Mouse (Mus musculus): ENCODE measurements around the gene Ttyh2. TPM values are rescaled to one million over a fixed set of nuclear protein-coding genes. Genes with fewer than 3 reads are reported as not detected.

Gene Ttyh2
- polyA plus RNA-seq, 1 experiment from 2014 or later, result 7.1 TPM

GRCm38 (mm10) chr11:114686221-114686959 is 11.2 kb downstream of the Ttyh2 start:
- Histone ChIP-seq H3K4me3 (ENCODE audit: low read depth, low read length) (no peak overlapping the region), H3K9me3 (ENCODE audit: control insufficient read depth, low read length) (no peaks in the 10 kb centered on the region), H3K27me3 (replicated peaks; ENCODE audit: control insufficient read depth, insufficient read depth, low read length) (no peaks in the 10 kb centered on the region), H3K4me2 (no peak overlapping the region), H3K9ac (ENCODE audit: low read depth, low read length) (no peak overlapping the region), H3K27ac (ENCODE audit: low read depth, low read length) (no peak overlapping the region), H3K36me3 (ENCODE audit: control insufficient read depth, insufficient read depth, low read length) (no peaks in the 10 kb centered on the region), H3K4me1 (replicated peaks; ENCODE audit: control insufficient read depth, insufficient read depth, low read length) (peaks cover 4% of the 10 kb centered on the region; the same call in 1 of the 2 replicates)
- no peak for ATAC-seq (replicated peaks; ENCODE audit: low FRiP score)
- WGBS, result 82% methylated on average over 16 of the region's 16 CpGs
- DNase-seq (ENCODE audit: low spot score), result no peak

- WGBS, result 63% methylated on average over 10 of the region's 10 CpGs
- no peaks in the 10 kb centered on the region for H3K36me3 ChIP-seq (ENCODE audit: control insufficient read depth, insufficient read depth, low read length)
- H3K4me1 ChIP-seq (replicated peaks; ENCODE audit: control insufficient read depth, insufficient read depth, low read length), result peaks cover 3% of the 10 kb centered on the region
- H3K27ac ChIP-seq (ENCODE audit: low read depth, low read length), result no peak overlapping the region
- DNase-seq (ENCODE audit: low spot score) (no peak), ATAC-seq (replicated peaks; ENCODE audit: low FRiP score) (no peak)
- no peak overlapping the region for H3K9ac ChIP-seq (ENCODE audit: low read depth, low read length)
- H3K4me2 ChIP-seq, result no peak overlapping the region
- H3K27me3 ChIP-seq (replicated peaks; ENCODE audit: control insufficient read depth, insufficient read depth, low read length), result no peaks in the 10 kb centered on the region
- H3K9me3 ChIP-seq (ENCODE audit: control insufficient read depth, low read length), result no peaks in the 10 kb centered on the region
- H3K4me3 ChIP-seq (ENCODE audit: low read depth, low read length), result no peak overlapping the region
These were observed 12.4 kb downstream of the Ttyh2 start for GRCm38 (mm10) chr11:114687574-114688188.

- Histone ChIP-seq H3K4me3 (ENCODE audit: low read depth, low read length) (no peak overlapping the region), H3K4me1 (replicated peaks; ENCODE audit: control insufficient read depth, insufficient read depth, low read length) (peaks cover 3% of the 10 kb centered on the region), H3K36me3 (ENCODE audit: control insufficient read depth, insufficient read depth, low read length) (no peaks in the 10 kb centered on the region), H3K4me2 (no peak overlapping the region), H3K27ac (ENCODE audit: low read depth, low read length) (no peak overlapping the region), H3K9ac (ENCODE audit: low read depth, low read length) (no peak overlapping the region), H3K9me3 (ENCODE audit: control insufficient read depth, low read length) (no peaks in the 10 kb centered on the region), H3K27me3 (replicated peaks; ENCODE audit: control insufficient read depth, insufficient read depth, low read length) (no peaks in the 10 kb centered on the region)
- no peak for DNase-seq (ENCODE audit: low spot score)
- 89% methylated on average over 2 of the region's 3 CpGs for WGBS
- ATAC-seq (replicated peaks; ENCODE audit: low FRiP score), result no peak
These were observed 13.5 kb downstream of the Ttyh2 start for GRCm38 (mm10) chr11:114688729-114689128.

- H3K36me3 ChIP-seq (ENCODE audit: control insufficient read depth, insufficient read depth, low read length), result no peaks in the 10 kb centered on the region
- H3K27me3 ChIP-seq (replicated peaks; ENCODE audit: control insufficient read depth, insufficient read depth, low read length), result no peaks in the 10 kb centered on the region
- ATAC-seq (replicated peaks; ENCODE audit: low FRiP score), result no peak
- no peak overlapping the region for H3K4me2 ChIP-seq
- peaks cover 3% of the 10 kb centered on the region for H3K4me1 ChIP-seq (replicated peaks; ENCODE audit: control insufficient read depth, insufficient read depth, low read length)
- no peak overlapping the region for H3K9ac ChIP-seq (ENCODE audit: low read depth, low read length)
- H3K9me3 ChIP-seq (ENCODE audit: control insufficient read depth, low read length), result no peaks in the 10 kb centered on the region
- H3K27ac ChIP-seq (ENCODE audit: low read depth, low read length), result no peak overlapping the region
- no peak for DNase-seq (ENCODE audit: low spot score)
- WGBS, result 91% methylated on average over 15 of the region's 15 CpGs
- H3K4me3 ChIP-seq (ENCODE audit: low read depth, low read length), result no peak overlapping the region
These were observed 15.0 kb downstream of the Ttyh2 start for GRCm38 (mm10) chr11:114690192-114690591.

GRCm38 (mm10) chr11:114691454-114692182 is 16.4 kb downstream of the Ttyh2 start:
- H3K4me2 ChIP-seq, result no peak overlapping the region
- H3K36me3 ChIP-seq (ENCODE audit: control insufficient read depth, insufficient read depth, low read length), result no peaks in the 10 kb centered on the region
- no peak overlapping the region; the same call in 1 of the 2 replicates for H3K27ac ChIP-seq (ENCODE audit: low read depth, low read length)
- H3K4me1 ChIP-seq (replicated peaks; ENCODE audit: control insufficient read depth, insufficient read depth, low read length), result peaks cover 3% of the 10 kb centered on the region
- H3K9me3 ChIP-seq (ENCODE audit: control insufficient read depth, low read length), result no peaks in the 10 kb centered on the region
- no peak overlapping the region for H3K4me3 ChIP-seq (ENCODE audit: low read depth, low read length)
- DNase-seq (ENCODE audit: low spot score) (no peak), ATAC-seq (replicated peaks; ENCODE audit: low FRiP score) (peak; percentile 34; the same call in 1 of the 2 replicates)
- 67% methylated on average over 6 of the region's 6 CpGs for WGBS
- no peaks in the 10 kb centered on the region for H3K27me3 ChIP-seq (replicated peaks; ENCODE audit: control insufficient read depth, insufficient read depth, low read length)
- no peak overlapping the region for H3K9ac ChIP-seq (ENCODE audit: low read depth, low read length)

GRCm38 (mm10) chr11:114692601-114693000 is 17.4 kb downstream of the Ttyh2 start:
- H3K4me1 ChIP-seq (replicated peaks; ENCODE audit: control insufficient read depth, insufficient read depth, low read length), result peaks cover 3% of the 10 kb centered on the region
- no peak overlapping the region for H3K4me2 ChIP-seq
- DNase-seq (ENCODE audit: low spot score) (no peak), ATAC-seq (replicated peaks; ENCODE audit: low FRiP score) (no peak)
- no peaks in the 10 kb centered on the region for H3K9me3 ChIP-seq (ENCODE audit: control insufficient read depth, low read length)
- H3K27me3 ChIP-seq (replicated peaks; ENCODE audit: control insufficient read depth, insufficient read depth, low read length), result no peaks in the 10 kb centered on the region
- no peak overlapping the region for H3K4me3 ChIP-seq (ENCODE audit: low read depth, low read length)
- H3K9ac ChIP-seq (ENCODE audit: low read depth, low read length), result no peak overlapping the region
- H3K36me3 ChIP-seq (ENCODE audit: control insufficient read depth, insufficient read depth, low read length), result no peaks in the 10 kb centered on the region
- WGBS, result 52% methylated on average over 7 of the region's 7 CpGs
- H3K27ac ChIP-seq (ENCODE audit: low read depth, low read length), result no peak overlapping the region

- no peaks in the 10 kb centered on the region for H3K9me3 ChIP-seq (ENCODE audit: control insufficient read depth, low read length)
- H3K36me3 ChIP-seq (ENCODE audit: control insufficient read depth, insufficient read depth, low read length), result no peaks in the 10 kb centered on the region
- no peak overlapping the region for H3K9ac ChIP-seq (ENCODE audit: low read depth, low read length)
- no peak overlapping the region for H3K27ac ChIP-seq (ENCODE audit: low read depth, low read length)
- 83% methylated on average over 6 of the region's 6 CpGs for WGBS
- peaks cover 3% of the 10 kb centered on the region for H3K4me1 ChIP-seq (replicated peaks; ENCODE audit: control insufficient read depth, insufficient read depth, low read length)
- H3K27me3 ChIP-seq (replicated peaks; ENCODE audit: control insufficient read depth, insufficient read depth, low read length), result no peaks in the 10 kb centered on the region
- H3K4me2 ChIP-seq, result no peak overlapping the region
- ATAC-seq (replicated peaks; ENCODE audit: low FRiP score) (no peak), DNase-seq (ENCODE audit: low spot score) (no peak)
- H3K4me3 ChIP-seq (ENCODE audit: low read depth, low read length), result no peak overlapping the region
These were observed 18.2 kb downstream of the Ttyh2 start for GRCm38 (mm10) chr11:114693456-114693855.

GRCm38 (mm10) chr11:114694451-114694850 is 19.2 kb downstream of the Ttyh2 start:
- Histone ChIP-seq H3K4me1 (replicated peaks; ENCODE audit: control insufficient read depth, insufficient read depth, low read length) (peaks cover 3% of the 10 kb centered on the region), H3K27ac (ENCODE audit: low read depth, low read length) (no peak overlapping the region), H3K27me3 (replicated peaks; ENCODE audit: control insufficient read depth, insufficient read depth, low read length) (no peaks in the 10 kb centered on the region), H3K9me3 (ENCODE audit: control insufficient read depth, low read length) (no peaks in the 10 kb centered on the region), H3K9ac (ENCODE audit: low read depth, low read length) (no peak overlapping the region), H3K36me3 (ENCODE audit: control insufficient read depth, insufficient read depth, low read length) (no peaks in the 10 kb centered on the region), H3K4me3 (ENCODE audit: low read depth, low read length) (no peak overlapping the region), H3K4me2 (no peak overlapping the region)
- 70% methylated on average over 2 of the region's 2 CpGs for WGBS
- DNase-seq (ENCODE audit: low spot score) (no peak), ATAC-seq (replicated peaks; ENCODE audit: low FRiP score) (no peak)

All from liver, embryonic 11.5 days (tissue).